ENCODE assay signal across 27 mouse cellular contexts in genomic region chr2:102331932-102332331, GRCm38 (mm10).
"Had no signal": no experiment of that assay in that cellular context is flagged by ENCODE, and none has a peak within 500 bp of the region (broad histone marks: within the 10 kb centered on the region; RNA-seq: fewer than 3 reads in every experiment).

No protein-coding gene starts in this region.

- ATAC-seq: forebrain, embryonic 13.5 days; forebrain, embryonic 14.5 days; forebrain, embryonic 15.5 days; forebrain, embryonic 16.5 days; forebrain, postnatal 0 days had no signal

- H3K9me3 ChIP-seq: embryonic facial prominence, embryonic 12.5 days; embryonic facial prominence, embryonic 13.5 days; embryonic facial prominence, embryonic 15.5 days; forebrain, embryonic 10.5 days; forebrain, embryonic 12.5 days; forebrain, embryonic 13.5 days; forebrain, embryonic 15.5 days had no signal

- DNase-seq: cerebellum, adult 8-10 months; cerebellum, adult 9-10 months; cerebellum, adult 9-11 months; cerebellum, postnatal 10 days; cerebellum, postnatal 14 days; cerebellum, postnatal 25 days; cerebellum, postnatal 36 days; embryo, embryonic 11 days; forebrain, postnatal 0 days; gastrocnemius, adult 2 months; gastrocnemius, postnatal 10 days; gastrocnemius, postnatal 14 days; gastrocnemius, postnatal 25 days; gastrocnemius, postnatal 36 days; heart, adult 11 months; heart, adult 18-20 months; heart, adult 2 months had no signal

- H3K27me3 ChIP-seq: embryonic facial prominence, embryonic 12.5 days; embryonic facial prominence, embryonic 13.5 days; embryonic facial prominence, embryonic 15.5 days; forebrain, embryonic 12.5 days; forebrain, embryonic 13.5 days; forebrain, embryonic 15.5 days had no signal

- H3K27ac ChIP-seq: embryonic facial prominence, embryonic 12.5 days; embryonic facial prominence, embryonic 13.5 days; embryonic facial prominence, embryonic 15.5 days; forebrain, embryonic 10.5 days; forebrain, embryonic 12.5 days; forebrain, embryonic 13.5 days; forebrain, embryonic 15.5 days; gastrocnemius, adult 2 months; heart, adult 2 months had no signal

- H3K4me2 ChIP-seq: embryonic facial prominence, embryonic 12.5 days; embryonic facial prominence, embryonic 13.5 days; embryonic facial prominence, embryonic 15.5 days; forebrain, embryonic 12.5 days; forebrain, embryonic 13.5 days; forebrain, embryonic 15.5 days had no signal

- H3K36me3 ChIP-seq: embryonic facial prominence, embryonic 12.5 days; embryonic facial prominence, embryonic 13.5 days; embryonic facial prominence, embryonic 15.5 days; forebrain, embryonic 10.5 days; forebrain, embryonic 12.5 days; forebrain, embryonic 15.5 days had no signal

- H3K9ac ChIP-seq: embryonic facial prominence, embryonic 12.5 days; embryonic facial prominence, embryonic 13.5 days; embryonic facial prominence, embryonic 15.5 days; forebrain, embryonic 12.5 days; forebrain, embryonic 13.5 days; forebrain, embryonic 15.5 days; forebrain, postnatal 0 days had no signal

- H3K4me1 ChIP-seq: embryonic facial prominence, embryonic 13.5 days; embryonic facial prominence, embryonic 15.5 days had no signal

- H3K4me3 ChIP-seq: embryonic facial prominence, embryonic 12.5 days; embryonic facial prominence, embryonic 13.5 days; embryonic facial prominence, embryonic 15.5 days; erythroblast, embryonic 14.5 days; forebrain, embryonic 10.5 days; forebrain, embryonic 12.5 days; forebrain, embryonic 13.5 days; forebrain, embryonic 15.5 days; gastrocnemius, adult 2 months; heart, adult 2 months had no signal
